Mouse (Mus musculus): ENCODE data around the gene Pttg1ip. TPM values are rescaled to one million over a fixed set of nuclear protein-coding genes. Genes with fewer than 3 reads are reported as not detected.

Pttg1ip gene
- total RNA-seq, 4 experiments from 2014 or later = 207 to 236 (median 225) TPM

- DNase-seq = no peak
These were observed 12.0 kb upstream of the Pttg1ip start for GRCm38 (mm10) chr10:77569481-77569880.

DNA sequence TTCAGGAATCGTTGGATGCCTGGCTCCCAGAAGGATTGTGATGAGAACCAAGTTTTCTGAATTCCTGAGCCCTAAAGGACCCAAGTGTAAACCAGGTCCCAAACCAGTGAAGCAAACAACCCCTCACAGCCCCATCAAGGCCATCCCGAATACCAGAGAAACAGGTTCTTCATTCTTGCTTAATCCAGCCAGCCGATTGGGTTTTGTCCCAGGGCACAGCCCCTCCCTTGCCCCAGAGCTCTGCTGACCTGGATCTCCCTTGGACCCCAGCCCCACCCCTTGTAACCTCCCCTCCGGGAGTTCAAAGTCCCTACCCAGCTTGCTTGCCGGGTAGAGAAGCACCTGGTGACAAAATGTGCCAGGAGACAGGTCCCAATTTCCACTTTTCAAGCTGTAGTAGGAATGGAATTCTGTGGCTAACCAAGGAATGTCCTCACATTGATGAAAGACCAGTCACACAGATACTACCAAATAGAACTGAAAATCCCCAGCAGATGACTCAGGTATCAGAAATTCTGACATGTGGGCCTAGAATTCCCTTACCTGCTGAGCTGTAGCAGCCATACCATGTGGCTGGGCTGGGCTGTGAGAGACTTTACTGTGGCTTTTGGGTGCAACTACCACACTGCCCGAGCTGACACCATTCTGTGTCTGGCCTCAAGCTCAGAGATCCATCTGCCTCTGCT is 11.4 kb upstream of the Pttg1ip start:
- DNase-seq = no peak

- DNase-seq = no peak
These were observed 9.3 kb upstream of the Pttg1ip start for GRCm38 (mm10) chr10:77572225-77572624.

GRCm38 (mm10) chr10:77573162-77573561 is 8.4 kb upstream of the Pttg1ip start:
- no peak for DNase-seq

DNA sequence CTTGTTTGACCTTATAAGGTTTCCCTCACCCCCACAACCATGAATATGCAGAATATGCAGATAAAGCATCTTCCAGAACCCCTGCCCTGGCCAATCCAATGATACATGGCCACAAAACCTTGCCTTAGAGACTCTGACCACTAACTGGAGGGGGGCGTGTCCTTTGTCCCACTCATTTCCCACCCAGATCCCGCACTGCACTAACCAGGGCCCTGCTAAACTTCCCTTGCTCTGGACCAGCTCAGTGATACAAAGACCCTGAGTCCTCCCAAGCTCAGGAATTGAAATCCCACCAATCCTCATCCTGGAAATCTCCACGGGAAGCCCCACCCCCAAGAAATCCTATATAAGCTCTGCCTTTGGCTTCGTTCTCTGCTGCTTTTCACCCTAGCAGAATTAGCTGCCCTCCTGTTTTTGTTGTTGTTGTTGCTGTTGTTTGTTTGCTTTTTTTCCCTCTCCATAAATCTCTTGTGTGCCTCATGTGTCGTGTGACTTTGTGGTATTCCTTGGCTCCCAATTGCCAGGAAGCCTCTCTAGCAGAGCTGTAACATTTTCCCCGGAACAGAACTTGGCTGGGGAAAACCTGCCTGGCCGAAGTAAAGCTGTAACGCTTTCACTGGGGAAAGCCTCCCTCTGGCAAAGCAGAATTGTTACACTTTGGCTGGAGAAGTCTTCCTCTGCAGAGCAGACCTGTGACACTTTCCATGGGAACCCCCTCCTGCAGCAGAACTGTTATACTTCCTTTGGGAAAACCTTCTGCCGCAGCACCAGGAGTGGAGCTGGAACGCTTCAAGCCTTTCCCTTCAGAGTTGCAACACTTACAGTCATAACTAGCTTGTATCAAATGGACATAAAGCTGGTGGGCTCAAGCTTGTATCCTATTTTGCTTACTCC is 1.2 kb upstream of the Pttg1ip start:
- DNase-seq = no peak

DNA sequence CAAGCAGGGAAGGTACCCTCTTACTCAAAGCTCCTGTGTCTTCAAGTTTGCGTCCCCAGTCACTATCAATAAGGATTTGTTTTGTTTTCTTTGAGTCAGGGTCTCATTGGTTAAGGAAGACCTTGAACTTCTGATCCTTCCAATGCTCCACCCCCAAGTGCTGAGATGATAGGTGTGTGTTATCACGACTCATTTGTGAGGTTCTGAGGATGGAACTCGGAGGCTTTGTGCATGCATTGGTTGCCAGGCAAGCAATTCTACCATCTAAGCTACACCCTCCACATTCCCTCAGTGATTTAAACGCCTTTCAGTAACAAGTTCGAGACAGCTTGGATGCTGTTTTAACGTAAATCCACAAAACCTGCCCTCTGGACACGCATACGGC is 505 bp upstream of the Pttg1ip start:
- DNase-seq = no peak

DNA sequence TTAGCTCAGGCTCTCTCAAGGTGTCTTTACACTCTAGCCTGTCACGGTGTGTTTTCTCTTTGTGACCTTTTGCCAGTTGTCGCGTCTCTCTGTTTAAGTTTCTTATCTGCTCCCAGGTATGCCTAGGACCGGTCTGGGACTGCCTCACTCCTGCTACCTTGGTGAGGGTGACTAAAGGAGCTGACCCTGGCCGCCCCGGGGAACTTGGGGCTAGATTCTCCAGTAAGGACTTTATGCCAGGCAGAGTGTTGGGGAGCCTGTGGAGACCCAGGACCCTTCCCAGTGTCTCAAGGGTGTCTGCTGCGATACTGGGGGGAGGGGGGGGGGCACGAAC is 732 bp downstream of the Pttg1ip start:
- no peak for DNase-seq

- no peak for DNase-seq
These were observed 2.4 kb downstream of the Pttg1ip start for GRCm38 (mm10) chr10:77583795-77584422.

DNA sequence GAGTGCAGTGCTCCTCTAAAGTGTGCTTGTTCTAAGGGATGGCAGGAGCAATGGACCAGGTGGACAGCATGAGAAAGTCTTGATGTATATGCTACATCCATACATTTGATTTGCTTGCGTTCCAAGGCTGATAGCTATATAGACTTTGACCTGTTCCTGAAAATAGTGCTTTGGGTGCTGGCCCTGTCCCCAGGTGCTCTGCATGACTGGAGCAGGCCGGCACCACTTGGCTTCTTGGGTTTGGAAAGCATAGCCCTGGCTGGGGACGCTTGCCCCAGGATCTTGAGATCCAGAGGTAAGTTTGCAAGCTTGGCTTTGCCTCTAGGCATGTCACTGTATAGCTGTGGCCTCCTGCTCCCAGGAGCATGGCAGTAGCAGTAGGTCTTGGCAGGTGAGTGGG is 5.1 kb downstream of the Pttg1ip start:
- no peak for DNase-seq

- no peak for DNase-seq
These were observed 5.7 kb downstream of the Pttg1ip start for GRCm38 (mm10) chr10:77587091-77587775.

GRCm38 (mm10) chr10:77588036-77588435 is 6.5 kb downstream of the Pttg1ip start:
- no peak for DNase-seq

GRCm38 (mm10) chr10:77589117-77589516 is 7.6 kb downstream of the Pttg1ip start:
- no peak for DNase-seq

GRCm38 (mm10) chr10:77589749-77590148 is 8.2 kb downstream of the Pttg1ip start:
- no peak for DNase-seq

DNA sequence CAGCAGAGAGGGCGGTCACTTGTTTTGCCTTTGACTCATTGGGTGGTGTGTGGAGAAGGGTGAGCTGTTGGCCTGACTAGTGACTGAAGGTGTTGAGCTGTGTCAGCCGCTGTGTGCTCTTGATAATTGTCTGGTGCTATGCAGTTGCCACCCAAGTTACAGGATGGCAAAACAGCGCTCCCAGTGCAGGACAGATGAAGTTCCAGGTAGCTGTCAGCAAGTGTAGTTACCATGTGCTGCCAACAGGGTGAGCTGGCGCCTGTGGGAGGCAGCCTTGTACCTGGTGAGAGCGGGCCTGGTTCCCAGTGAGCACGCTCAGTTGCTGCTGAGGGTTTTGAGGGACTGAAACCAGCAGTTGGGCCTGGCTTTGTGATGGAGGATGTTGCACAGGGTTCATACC is 9.3 kb downstream of the Pttg1ip start:
- DNase-seq = no peak

DNA sequence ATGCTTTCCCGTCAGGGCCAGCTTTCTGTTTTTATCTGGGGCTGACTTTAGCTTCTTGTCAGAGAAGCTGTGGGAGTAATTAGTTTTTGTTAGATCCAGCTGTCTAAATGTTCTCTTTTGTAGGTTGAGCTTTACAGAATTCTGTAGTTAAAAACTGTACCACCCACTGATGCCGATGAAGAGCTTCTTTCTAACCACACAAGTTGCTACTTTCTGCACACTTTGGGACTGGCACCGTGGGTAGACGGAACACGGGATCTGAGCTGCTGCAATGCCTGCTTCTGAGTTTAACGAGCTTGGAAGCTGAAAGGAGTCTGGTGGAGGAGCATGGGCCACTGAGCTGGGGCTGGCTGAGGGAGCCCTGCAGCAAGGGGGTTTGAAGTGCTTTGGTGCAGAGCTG is 10.0 kb downstream of the Pttg1ip start:
- no peak for DNase-seq

- DNase-seq = no peak
These were observed 14.5 kb downstream of the Pttg1ip start for GRCm38 (mm10) chr10:77596060-77596459.

DNA sequence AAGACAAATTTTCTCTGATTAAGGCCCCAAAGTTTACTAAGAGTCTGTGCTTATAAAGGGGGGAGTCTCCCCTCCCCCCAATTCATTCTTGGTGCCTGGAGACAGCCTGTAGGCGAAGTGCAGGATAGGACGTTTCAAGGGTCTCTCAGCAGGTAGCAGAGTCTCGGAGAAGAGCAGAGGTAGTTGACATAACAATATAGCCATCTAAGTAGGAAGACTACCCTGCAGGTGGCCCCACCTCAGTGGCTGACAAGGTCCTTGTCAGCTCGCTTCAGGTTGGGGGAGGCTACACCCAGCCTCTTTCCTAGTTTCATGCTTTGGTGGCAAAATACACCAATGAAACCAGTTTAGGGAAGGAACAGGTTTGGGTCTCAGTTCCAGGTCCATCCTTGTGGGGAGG is 21.5 kb downstream of the Pttg1ip start:
- no peak for DNase-seq

GRCm38 (mm10) chr10:77604111-77604510 is 22.6 kb downstream of the Pttg1ip start:
- no peak for DNase-seq

DNA sequence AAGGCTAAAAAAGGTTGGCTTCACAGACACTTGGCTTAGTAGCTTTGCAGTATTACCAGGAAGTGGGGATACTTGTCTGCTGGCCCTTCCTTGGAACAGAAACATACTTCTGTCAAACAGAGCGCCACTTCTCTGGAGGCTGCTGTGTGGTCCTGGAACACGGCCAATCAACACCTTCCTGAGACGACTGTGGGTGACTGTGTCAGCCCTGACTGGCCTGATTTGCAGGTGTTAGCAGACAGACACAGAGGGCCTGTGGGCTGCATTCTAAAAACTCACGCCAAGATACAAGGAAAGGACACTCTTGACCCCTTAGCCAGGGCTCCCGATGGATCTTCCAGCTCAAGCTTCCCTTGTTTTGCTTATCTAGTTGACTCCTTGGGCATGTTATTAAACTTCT is 23.4 kb downstream of the Pttg1ip start:
- DNase-seq = no peak

GRCm38 (mm10) chr10:77605368-77605767 is 23.8 kb downstream of the Pttg1ip start:
- DNase-seq = no peak

DNA sequence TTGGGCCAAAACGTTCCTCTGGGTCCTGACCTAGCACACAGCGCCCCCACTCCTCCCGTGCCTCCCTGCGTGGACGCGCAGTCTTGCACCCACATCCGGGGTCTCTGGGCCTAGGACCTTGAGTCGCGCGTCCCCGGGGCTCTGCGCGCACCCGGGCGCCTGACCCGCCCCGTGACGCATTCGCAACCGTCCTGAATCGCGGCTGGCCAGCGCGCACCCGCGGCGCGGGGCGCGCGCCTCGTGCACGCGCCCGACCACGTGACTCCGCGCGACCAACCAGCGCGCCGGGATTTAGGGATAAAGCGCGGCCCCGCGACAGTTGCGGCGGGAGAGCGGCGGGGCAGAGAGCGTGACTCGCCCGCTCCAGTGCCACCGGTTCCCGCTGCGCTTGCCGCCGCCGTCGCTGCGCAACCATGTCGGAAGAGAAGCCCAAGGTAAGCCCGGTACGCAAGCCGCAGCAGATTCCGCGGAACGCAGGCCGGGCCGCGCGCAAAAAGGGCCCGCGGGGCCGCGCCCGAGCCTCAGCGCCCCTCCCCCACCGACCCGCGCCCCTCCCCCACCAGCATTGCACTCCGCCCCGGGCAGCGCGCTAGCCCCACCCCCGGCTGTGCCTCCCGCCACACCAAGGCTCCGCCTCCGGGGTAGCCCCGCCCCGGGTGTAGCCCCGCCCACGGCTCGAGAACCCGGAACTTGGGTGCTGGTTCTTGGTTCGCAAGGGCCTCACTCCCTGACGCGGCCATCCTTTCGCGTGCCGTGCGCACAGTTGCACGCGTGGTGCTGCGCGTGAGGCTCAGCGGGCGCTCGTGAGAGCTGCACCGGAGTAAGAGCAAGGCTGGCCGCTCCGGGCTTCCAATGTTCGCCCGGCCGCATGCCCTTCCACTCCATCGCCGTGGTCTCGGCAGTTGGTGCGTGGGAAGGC is 24.6 kb downstream of the Pttg1ip start, which contains the start of the genes Sumo3 and Gm49325:
TSS of gene Sumo3 (plus strand) at position 190 of the 919 bp plus-strand sequence.
TSS of gene Gm49325 (plus strand) at position 290 of the 919 bp plus-strand sequence.
- peak; percentile 96 for DNase-seq

DNA sequence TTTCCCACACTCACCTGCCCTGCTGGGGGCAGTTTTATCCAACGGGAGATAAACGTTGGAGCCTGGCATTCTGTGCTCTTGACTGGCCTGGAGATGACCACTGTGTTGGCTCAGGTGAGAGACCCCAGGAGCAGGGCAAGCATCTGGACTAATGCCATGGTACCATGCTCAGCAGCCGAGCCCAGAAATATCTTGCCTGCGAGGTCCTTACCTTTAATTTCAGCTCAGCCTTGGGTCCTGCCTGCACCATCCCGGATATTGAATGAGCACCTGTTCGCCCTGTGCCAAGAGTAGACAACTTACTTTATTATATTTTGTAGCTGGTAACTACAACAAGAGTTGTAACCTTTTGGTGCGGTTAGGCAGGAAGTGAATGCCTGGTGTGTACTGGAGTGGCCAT is 25.3 kb downstream of the Pttg1ip start:
- DNase-seq = no peak
